Mouse (Mus musculus): Measurements from ENCODE around the gene St6galnac1.
"Not testable (repeated sequence)": the region's sequence is repeated elsewhere in the genome, so short reads cannot be mapped to it uniquely, and the experiment has no call there.

Gene St6galnac1

GRCm38 (mm10) chr11:116775407-116775806 lies at the start of gene St6galnac1:
St6galnac1 (minus strand) TSS chr11:116775507.
- no peak for DNase-seq

- not testable (repeated sequence) for DNase-seq
Observed at GRCm38 (mm10) chr11:116823885-116824284, 48.6 kb upstream of the St6galnac1 start.

DNA sequence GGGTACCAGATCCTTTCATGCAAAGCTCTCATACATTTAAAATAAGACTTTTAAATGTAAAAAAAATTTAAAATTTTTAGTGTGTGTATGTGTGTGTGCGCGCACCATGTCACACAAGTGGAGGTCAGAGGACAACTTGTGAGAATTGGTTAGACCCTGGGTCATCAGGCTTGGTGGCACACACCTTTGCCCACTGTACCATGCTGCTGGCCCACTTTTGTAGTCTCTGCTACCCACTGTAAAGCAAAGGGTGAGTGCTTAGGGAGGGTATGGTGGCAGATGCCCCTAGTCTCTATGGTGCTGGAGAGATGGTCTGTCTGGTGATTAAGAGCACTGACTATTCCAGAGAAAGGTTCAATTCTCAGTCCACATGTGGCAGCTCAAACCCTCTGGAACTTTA lies 47.9 kb upstream of the St6galnac1 start:
- no peak for DNase-seq

DNA sequence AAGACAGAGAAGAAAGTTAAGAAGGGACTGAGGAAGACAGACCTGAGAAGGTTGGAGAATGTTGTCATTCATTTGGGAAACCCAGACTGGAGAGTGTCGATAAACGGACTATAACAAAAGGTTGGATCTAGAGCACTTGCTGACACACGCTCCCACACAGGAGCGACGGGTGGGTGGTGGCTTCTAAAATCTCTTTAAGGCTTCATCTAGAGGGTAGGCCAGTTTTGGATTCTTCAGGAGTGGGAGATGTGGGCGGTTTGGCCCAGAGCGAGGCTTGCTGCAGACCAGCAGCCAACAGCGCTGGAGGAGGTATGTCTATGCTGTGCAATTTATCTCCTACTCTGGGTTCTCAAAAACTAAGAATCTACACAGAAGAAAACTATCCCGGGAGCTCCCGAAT lies 47.3 kb upstream of the St6galnac1 start:
- no peak for DNase-seq

DNA sequence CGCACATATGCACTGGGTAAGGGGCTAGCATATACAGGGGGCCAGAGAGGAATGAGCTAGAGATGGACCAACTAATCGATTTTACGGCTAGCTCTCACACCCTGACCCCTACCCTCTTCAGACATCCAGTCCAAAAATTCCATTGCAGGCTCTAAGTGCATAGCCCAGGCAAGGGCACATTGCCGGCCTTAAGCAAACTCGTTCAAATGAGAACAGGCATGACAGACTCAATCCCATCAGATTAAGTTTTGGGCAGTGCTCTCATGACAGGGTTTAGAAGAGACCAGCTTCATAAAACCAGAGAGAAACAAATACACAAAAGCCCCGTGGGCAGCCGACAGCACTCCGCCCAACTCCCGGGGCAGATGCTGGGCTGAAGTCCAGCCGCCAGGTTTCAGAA lies 46.9 kb upstream of the St6galnac1 start:
- no peak for DNase-seq

DNA sequence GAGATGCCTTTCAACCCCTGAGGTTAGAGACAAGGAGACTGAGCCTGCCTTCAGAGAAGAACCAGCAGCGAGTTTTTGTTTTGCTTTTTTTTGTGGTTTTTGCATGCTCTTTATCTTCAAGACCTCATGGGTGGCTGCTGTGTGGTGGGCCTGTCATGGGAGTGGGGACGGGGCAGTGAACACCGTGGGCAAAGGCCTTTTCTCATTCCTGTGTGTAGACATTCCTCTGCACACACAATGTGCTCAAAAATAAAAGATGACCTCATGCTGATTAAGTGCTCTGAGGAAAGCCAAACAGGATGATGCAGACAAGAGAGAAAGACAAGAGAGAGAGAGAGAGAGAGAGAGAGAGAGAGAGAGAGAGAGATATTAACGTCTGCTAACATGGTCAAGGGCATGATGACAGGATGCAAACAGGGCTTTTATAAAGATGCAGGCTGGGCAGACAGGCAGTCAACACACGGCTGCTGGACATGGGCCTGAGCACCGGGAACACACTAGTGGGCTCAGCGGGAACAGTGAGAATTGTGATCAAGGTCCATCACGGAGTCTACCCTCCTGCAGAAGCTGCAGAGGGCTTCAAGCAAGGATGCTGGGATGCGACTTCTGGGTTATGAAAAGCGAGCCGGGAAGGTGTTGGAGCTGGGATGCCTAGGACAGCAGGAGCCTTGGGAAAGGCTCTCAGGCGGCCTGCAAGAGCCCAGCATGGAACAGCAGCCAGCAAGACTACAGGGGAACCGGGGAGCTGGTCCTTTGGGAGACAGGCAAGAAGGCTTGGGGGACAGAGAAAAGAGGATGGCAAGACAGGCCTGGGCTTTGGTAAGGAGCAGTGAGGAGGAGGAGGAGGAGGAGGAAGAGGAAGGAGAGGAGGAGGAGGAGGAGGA lies 46.0 kb upstream of the St6galnac1 start:
- DNase-seq, result no peak

GRCm38 (mm10) chr11:116819932-116820593 lies 44.8 kb upstream of the St6galnac1 start:
- DNase-seq, result peak; percentile 13

- peak; percentile 48 for DNase-seq
Observed at GRCm38 (mm10) chr11:116818722-116819121, 43.4 kb upstream of the St6galnac1 start.

- no peak for DNase-seq
Observed at GRCm38 (mm10) chr11:116817567-116817966, 42.3 kb upstream of the St6galnac1 start.

DNA sequence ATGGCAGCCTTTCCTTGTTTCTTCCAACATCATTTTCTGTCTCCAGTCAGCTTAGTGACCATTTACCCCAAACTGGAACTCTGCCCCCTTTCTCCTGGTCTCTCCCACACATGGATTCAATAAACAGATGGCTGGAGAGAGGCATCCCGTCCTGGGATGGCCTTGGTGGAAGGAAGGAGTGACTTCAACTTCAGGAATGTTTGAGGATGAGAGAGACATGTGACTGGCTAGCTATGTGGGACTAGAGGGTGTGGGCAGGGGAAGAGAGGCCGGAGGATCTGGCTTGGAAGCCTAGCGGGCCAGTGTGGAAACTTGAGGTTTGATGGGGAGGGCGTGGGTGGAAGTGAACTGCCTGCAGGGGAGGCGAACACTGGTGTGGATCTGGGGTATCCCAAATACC lies 41.5 kb upstream of the St6galnac1 start:
- DNase-seq, result peak; percentile 4

DNA sequence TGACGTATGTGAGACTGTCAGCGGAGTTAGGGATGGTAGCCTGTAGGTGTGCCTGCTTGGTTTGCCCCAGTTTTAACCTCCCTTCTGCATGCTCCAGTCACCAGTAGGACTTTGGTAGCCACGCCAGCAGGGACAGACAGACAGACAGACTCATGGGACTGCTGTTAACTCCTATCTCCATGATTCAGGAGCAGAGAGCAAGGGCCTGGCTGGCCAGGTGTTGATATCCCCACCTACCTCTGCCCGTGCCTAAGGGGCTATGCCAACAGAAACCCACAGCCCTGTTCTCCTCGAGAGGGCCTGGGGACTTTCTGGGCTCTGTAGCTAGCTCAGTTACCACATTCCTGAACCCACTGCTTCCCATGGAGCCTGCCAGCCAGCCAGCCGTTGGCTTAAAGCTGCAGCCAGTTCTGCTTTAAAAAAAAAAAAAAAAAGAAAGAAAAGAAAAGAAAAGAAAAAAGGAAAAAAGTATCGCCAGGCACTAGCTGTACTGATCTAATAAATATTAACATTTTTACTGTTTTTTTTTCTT lies 39.6 kb upstream of the St6galnac1 start:
- no peak for DNase-seq

GRCm38 (mm10) chr11:116814076-116814883 lies 39.0 kb upstream of the St6galnac1 start:
- peak; percentile 25 for DNase-seq

DNA sequence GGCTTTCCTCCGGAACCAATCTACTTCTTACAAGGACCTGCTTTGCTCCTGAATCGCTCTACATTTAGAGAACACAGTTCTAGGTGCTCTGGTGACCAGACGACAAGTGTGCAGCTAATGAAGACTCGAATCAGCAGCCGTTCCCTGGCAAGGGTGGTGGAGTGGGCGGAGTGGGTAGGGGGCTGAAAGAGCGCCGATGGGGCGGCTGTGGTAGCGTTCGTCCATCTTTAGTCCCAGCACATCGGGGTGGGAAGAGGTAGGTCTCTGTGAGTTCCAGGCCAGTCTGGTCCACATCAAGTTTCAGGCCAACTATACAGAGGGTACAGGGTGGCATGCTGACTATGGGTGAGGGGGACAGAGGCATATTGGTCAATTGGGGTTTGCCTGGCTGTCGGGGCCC lies 38.3 kb upstream of the St6galnac1 start:
- DNase-seq, result peak; percentile 16

GRCm38 (mm10) chr11:116812793-116813529 lies 37.7 kb upstream of the St6galnac1 start:
- DNase-seq, result peak; percentile 49

DNA sequence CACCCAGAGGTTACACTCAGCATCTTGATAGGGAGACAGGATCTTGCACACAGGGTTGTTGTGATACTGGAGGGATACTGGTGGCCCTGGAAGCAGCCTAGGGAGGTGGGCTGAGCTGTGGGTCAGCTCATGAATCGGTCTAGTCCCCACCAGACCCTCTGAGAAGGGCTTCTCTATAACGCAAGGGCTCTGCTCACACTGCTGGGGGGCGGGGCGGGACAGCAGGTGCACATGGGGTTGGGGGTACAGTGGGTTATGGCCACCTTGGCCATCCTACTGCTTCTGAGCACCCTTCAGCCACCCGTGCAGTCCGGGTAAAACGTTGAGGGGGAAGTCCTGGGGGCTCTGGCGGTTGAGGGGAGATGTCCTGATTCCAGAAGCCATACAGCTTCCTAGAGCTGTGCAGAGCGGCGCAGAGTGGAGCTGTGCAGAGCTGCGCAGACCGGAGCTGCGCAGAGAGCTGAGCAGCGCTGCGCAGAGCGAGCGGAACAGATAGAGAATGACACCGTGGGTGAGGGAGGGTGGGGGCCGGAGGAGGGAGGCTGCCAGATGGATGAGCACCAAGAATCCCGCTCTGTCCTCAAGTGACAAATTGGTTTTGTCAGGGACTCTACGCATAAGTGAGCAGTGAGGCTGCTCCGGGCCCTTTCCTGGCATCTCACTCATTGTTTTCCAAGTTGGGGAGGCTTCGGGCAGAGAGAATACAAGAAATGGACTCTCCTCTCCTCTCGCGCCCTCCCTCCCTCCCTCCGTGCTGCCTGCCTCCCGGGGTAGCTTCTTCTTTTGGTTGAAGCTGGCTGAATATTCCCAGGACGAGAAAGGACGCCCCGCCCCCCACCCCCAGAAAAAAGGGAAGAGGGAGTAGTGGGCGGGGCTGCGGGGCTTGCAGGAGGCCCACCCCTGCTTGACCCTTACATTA lies 35.9 kb upstream of the St6galnac1 start:
- peak; percentile 83 for DNase-seq

- DNase-seq, result no peak
Observed at GRCm38 (mm10) chr11:116810528-116810927, 35.2 kb upstream of the St6galnac1 start.

DNA sequence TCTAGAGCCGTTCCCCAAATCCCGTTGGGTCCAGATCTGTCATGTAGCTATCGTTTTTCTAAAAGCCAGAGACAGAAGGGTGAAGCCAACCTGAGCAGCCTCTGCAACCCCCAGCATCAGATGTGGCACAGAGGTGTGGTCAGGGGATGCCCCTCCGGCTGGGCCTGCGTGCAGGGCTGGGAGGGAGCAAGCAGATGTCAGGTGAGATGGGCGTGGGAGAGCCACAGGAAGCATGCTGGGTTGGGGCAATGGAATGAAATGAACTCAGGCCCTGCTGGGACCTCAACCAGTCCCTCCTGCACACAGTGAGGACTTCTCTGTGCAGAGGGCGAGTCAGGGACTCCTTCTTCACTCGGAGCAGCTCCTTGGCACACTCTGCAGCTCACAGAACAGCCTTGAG lies 34.2 kb upstream of the St6galnac1 start:
- DNase-seq, result peak; percentile 28

DNA sequence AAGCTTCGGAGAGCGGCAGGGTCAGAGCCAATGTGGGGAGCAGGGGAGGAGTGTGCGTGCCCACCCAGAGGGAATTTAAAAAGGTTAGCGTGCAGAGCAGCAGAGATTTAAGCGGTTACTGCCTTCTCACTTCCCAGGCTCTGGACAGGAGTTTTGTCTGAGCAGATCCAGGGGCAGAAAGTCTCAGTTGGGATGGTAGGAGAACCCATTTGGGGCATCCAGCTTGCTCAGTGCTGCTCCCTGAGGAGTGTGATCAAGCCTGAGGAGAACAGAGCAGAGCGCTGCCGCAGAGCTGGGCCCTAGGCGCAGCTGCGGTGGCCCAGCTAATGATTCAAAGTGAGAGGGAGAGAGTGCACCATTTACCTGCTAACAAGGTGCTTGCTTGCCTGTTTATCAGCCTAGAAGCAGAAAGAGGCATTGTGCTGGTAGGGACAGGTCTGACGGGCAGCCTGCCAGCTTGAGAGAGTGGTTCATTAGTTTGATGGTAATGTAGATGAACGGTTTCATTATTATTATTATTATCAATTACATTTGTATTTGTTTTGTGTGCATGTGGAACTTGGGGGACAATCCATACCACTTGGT lies 33.6 kb upstream of the St6galnac1 start:
- peak; percentile 31 for DNase-seq

DNA sequence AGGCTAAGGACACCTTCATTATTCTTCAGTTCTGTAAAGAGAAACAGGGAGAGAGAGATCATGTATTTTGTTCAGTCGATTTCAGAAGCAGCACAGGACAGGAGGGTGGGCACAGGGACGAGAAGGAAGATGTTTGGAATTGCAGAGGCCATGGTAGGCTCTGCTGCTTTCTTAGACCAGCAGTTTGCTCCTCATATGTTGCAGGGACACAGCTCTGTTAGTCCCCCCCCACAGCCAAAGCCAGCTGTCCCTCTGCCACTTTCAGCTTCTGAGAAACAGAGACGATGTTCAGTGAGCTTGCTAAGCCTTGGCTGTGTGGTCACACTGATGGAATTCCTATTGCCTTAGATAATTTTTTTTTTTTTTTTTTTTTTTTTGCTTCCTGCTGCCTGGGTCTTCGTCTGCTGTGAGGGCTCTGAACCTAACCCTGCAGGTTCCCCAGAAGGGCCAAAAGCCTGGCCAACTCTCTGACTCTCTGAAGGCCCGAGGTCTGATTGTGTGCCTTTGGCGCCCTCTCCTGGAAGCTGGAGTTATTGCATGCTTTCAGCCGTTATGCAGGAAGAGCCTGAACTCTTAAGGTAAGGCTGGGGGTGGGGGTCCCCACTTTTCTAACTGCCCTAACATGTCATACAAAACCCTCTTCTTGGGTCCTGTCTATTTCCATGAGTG lies 32.8 kb upstream of the St6galnac1 start:
- DNase-seq, result peak; percentile 92

GRCm38 (mm10) chr11:116807526-116807925 lies 32.2 kb upstream of the St6galnac1 start:
- DNase-seq, result no peak
